Mouse (Mus musculus): ENCODE measurements around the gene Cmpk1. TPM values are rescaled to one million over a fixed set of nuclear protein-coding genes. Genes with fewer than 3 reads are reported as not detected.

Gene Cmpk1
- polyA plus RNA-seq (2012; rRNA removed) (11.8 and 17.9 TPM in 2 replicates), polyA plus RNA-seq (2014; fragmentation: Nextera tagmentation; extraction: Ambion mirVana) (61.0 and 67.4 TPM in 2 replicates)

DNA sequence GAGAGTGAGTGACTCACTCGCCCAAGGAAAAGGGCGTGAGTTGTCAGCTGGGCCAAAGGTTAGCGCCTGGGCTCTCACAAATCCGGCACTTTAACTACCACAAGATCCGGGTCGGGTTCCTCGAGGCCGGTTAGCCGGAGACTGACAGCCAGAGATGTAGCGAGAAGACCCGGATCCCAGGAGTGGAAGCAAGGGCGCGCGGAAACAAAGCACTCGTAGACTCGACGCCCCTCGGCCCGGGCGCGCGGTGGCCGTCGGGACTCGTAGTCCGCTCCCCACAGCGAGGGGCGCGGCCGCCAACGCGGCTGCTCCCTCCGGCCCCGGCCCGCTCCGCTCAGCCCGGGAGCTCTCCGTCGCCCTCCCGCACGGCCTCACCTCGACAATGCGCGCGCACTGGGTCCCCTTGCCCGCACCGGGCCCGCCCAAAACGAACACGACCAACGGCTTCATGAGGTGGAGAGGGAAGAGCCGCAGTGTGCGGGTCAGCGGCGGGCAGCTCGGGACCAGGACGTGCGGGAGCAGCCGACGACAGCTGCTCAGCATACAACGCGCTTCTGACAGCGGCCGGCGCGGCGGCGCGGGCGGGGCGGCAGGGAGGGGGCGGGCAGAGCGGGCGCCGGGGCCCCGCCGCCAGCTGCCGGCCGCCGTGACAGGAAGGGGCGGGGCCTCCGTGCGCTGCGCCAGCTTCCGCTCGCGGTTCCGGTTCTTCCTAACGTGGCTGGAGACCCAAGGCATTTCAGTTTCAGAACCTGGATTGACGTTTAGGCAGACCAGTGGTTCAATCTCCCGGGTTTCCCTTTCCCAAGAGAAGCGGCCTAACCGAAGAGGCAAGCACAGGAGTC lies at the start of gene Cmpk1:
Gene Cmpk1 (minus strand): TSS at position 651 of the 842 bp plus-strand sequence.
- Histone ChIP-seq H3K27ac (peak within 1 kb of the TSS; percentile 98), H3K4me2 (ENCODE audit: low read depth) (peak within 1 kb of the TSS; percentile 69), H3K9me3 (ENCODE audit: control insufficient read depth, low read length) (no peaks in the 10 kb centered on the region), H3K36me3 (replicated peaks; ENCODE audit: control insufficient read depth, insufficient read depth, low read depth) (no peaks in the 10 kb centered on the region; the same call in 1 of the 2 replicates), H3K4me1 (replicated peaks; ENCODE audit: control insufficient read depth in 2 of 2, insufficient read depth in 2 of 2, low read length in 1 of 2) (peaks cover 11 to 12% of the 10 kb centered on the region in 2 experiments; a peak in 3 of 4 replicates), H3K4me3 (ENCODE audit: insufficient read depth in 1 of 2, low read depth in 2 of 2, low read length in 2 of 2) (peak within 1 kb of the TSS; percentile 75 to 91), H3K9ac (replicated peaks) (peak within 1 kb of the TSS; percentile 97), H3K27me3 (ENCODE audit: control insufficient read depth, insufficient read depth, low read length) (no peaks in the 10 kb centered on the region)
- WGBS (ENCODE audit: insufficient replicate concordance), result under 1% methylated on average over 90 of the region's 93 CpGs
- TF ChIP-seq CTCF (IDR thresholded peaks at IDR 0.05; ENCODE audit: low read depth) (no peak), EP300 (IDR thresholded peaks at IDR 0.05; ENCODE audit: low read depth) (no peak)
- ATAC-seq (ENCODE audit: insufficient read depth), result peak; percentile 95
- DNase-seq (ENCODE audit: low read depth in 3 of 3, low spot score in 3 of 3), result peak in 2 of 3 experiments; percentile 56 to 60

DNA sequence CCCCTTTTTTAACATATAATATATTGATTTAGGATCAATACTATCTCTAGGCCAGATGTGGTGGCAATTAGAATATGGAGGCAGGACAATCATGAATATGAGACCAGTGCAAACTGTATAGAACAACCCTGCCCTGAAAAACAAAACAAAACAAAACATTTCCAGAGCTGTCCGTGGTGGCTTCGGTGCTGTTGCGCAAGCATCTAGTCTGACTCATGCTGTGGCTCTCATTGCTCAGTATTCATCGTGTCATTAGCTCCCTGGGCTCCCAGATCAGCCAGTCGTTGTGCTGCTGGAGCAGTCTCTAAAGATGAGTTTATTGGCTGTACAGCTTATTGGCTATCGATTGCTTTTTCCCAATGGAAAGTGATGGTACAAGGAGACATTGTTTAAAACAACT lies 48.0 kb upstream of the Cmpk1 start:
- no peak overlapping the region for H3K4me3 ChIP-seq (ENCODE audit: insufficient read depth in 1 of 2, low read depth in 2 of 2, low read length in 2 of 2)
- DNase-seq (ENCODE audit: low read depth in 3 of 3, low spot score in 3 of 3), result no peak
- ATAC-seq (ENCODE audit: insufficient read depth), result no peak
- H3K4me1 ChIP-seq (replicated peaks; ENCODE audit: control insufficient read depth in 2 of 2, insufficient read depth in 2 of 2, low read length in 1 of 2), result no peaks in the 10 kb centered on the region; a peak in 1 of 4 replicates
- TF ChIP-seq EP300 (IDR thresholded peaks at IDR 0.05; ENCODE audit: low read depth) (no peak), CTCF (IDR thresholded peaks at IDR 0.05; ENCODE audit: low read depth) (no peak)
- WGBS (ENCODE audit: insufficient replicate concordance), result 50% methylated on average over 6 of the region's 6 CpGs
- H3K27me3 ChIP-seq (ENCODE audit: control insufficient read depth, insufficient read depth, low read length), result no peaks in the 10 kb centered on the region
- no peak overlapping the region for H3K9ac ChIP-seq (replicated peaks)
- H3K27ac ChIP-seq, result no peak overlapping the region
- H3K9me3 ChIP-seq (ENCODE audit: control insufficient read depth, low read length), result no peaks in the 10 kb centered on the region
- H3K4me2 ChIP-seq (ENCODE audit: low read depth), result no peak overlapping the region
- peaks cover 70% of the 10 kb centered on the region for H3K36me3 ChIP-seq (replicated peaks; ENCODE audit: control insufficient read depth, insufficient read depth, low read depth)

DNA sequence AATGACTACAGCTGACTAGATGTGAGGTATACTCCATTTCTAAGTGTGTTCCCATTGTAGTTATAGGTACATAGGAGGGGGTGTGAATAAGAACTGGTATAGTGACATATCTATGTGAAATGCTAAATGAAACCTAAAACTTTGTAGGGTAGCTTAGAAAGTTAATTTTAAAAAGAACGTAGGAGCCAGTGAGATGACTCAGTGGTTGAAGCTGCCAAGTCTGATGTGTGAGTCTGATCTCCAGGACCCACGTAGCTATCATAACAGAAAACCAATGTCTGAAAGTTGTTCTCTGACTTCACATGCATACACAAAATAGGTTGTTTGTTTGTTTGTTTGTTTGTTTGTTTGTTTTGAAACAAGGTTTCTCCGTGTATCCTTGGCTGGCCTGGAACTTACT lies 33.0 kb upstream of the Cmpk1 start:
- Histone ChIP-seq H3K9me3 (ENCODE audit: control insufficient read depth, low read length) (no peaks in the 10 kb centered on the region), H3K4me3 (ENCODE audit: insufficient read depth in 1 of 2, low read depth in 2 of 2, low read length in 2 of 2) (no peak overlapping the region), H3K36me3 (replicated peaks; ENCODE audit: control insufficient read depth, insufficient read depth, low read depth) (peaks cover 85% of the 10 kb centered on the region), H3K4me2 (ENCODE audit: low read depth) (no peak overlapping the region), H3K9ac (replicated peaks) (no peak overlapping the region), H3K27me3 (ENCODE audit: control insufficient read depth, insufficient read depth, low read length) (no peaks in the 10 kb centered on the region), H3K27ac (no peak overlapping the region), H3K4me1 (replicated peaks; ENCODE audit: control insufficient read depth in 2 of 2, insufficient read depth in 2 of 2, low read length in 1 of 2) (no peaks in the 10 kb centered on the region)
- TF ChIP-seq EP300 (IDR thresholded peaks at IDR 0.05; ENCODE audit: low read depth) (no peak), CTCF (IDR thresholded peaks at IDR 0.05; ENCODE audit: low read depth) (no peak)
- no peak for ATAC-seq (ENCODE audit: insufficient read depth)
- 89% methylated on average over 3 of the region's 3 CpGs for WGBS (ENCODE audit: insufficient replicate concordance)
- no peak for DNase-seq (ENCODE audit: low read depth in 3 of 3, low spot score in 3 of 3)

DNA sequence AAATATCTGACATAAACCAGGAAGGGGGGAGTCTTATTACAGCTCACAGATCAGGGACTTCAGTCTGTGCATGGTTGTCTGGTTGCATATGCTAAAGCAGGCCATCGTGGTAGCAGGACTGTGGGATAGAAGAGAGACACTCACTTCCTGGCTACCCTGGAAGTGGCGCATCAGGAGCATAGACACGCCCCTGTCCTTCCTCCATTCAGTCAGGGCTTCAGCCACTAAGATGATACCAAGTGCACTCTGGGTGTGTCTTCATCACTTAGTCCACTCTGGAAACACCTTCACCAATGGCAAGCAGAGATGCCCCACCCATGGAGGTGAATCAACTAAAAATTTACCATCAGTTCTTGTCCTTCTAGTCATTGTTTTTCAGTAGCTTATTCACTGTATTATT lies 27.2 kb upstream of the Cmpk1 start:
- H3K36me3 ChIP-seq (replicated peaks; ENCODE audit: control insufficient read depth, insufficient read depth, low read depth), result peaks cover 87% of the 10 kb centered on the region
- TF ChIP-seq EP300 (IDR thresholded peaks at IDR 0.05; ENCODE audit: low read depth) (no peak), CTCF (IDR thresholded peaks at IDR 0.05; ENCODE audit: low read depth) (no peak)

DNA sequence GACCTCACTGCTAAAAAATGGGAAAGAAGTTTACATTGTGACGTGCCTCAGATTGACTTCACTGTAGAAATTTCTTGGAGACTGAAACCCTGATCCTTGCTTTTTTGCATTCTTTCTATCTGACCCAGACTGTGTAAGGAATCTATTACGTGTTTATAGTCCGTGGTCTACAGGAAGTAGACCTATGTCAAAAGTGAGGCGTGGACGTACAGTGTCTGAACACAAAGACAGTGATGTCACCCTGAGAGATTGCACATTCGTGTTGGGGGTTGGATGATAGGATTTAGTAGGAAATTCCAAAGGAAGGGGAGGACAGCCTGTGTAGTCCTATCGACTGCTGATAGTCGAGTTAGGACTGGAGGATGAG lies 13.4 kb upstream of the Cmpk1 start:
- H3K9me3 ChIP-seq (ENCODE audit: control insufficient read depth, low read length), result no peaks in the 10 kb centered on the region
- H3K4me1 ChIP-seq (replicated peaks; ENCODE audit: control insufficient read depth in 2 of 2, insufficient read depth in 2 of 2, low read length in 1 of 2), result peaks cover 12 to 14% of the 10 kb centered on the region in 2 experiments
- DNase-seq (ENCODE audit: low read depth in 3 of 3, low spot score in 3 of 3) (peak in 1 of 3 experiments; percentile 59), ATAC-seq (ENCODE audit: insufficient read depth) (peak; percentile 38)
- TF ChIP-seq EP300 (IDR thresholded peaks at IDR 0.05; ENCODE audit: low read depth), result no peak
- TF ChIP-seq CTCF (IDR thresholded peaks at IDR 0.05; ENCODE audit: low read depth), result no peak
- H3K27me3 ChIP-seq (ENCODE audit: control insufficient read depth, insufficient read depth, low read length), result no peaks in the 10 kb centered on the region
- peak overlapping the region; percentile 89 to 97 for H3K4me3 ChIP-seq (ENCODE audit: insufficient read depth in 1 of 2, low read depth in 2 of 2, low read length in 2 of 2)
- peak overlapping the region; percentile 88 for H3K27ac ChIP-seq
- peak overlapping the region; percentile 97 for H3K4me2 ChIP-seq (ENCODE audit: low read depth)
- peaks cover 24% of the 10 kb centered on the region for H3K36me3 ChIP-seq (replicated peaks; ENCODE audit: control insufficient read depth, insufficient read depth, low read depth)
- peak overlapping the region; percentile 95 for H3K9ac ChIP-seq (replicated peaks)
- WGBS (ENCODE audit: insufficient replicate concordance), result 2% methylated on average over 8 of the region's 8 CpGs

More for the DNA sequence above, 27.2 kb upstream of the Cmpk1 start:
- Histone ChIP-seq H3K27ac (no peak overlapping the region), H3K9me3 (ENCODE audit: control insufficient read depth, low read length) (no peaks in the 10 kb centered on the region), H3K9ac (replicated peaks) (no peak overlapping the region), H3K4me2 (ENCODE audit: low read depth) (no peak overlapping the region), H3K4me1 (replicated peaks; ENCODE audit: control insufficient read depth in 2 of 2, insufficient read depth in 2 of 2, low read length in 1 of 2) (no peaks in the 10 kb centered on the region), H3K27me3 (ENCODE audit: control insufficient read depth, insufficient read depth, low read length) (no peaks in the 10 kb centered on the region), H3K4me3 (ENCODE audit: insufficient read depth in 1 of 2, low read depth in 2 of 2, low read length in 2 of 2) (no peak overlapping the region)
- 82% methylated on average over 3 of the region's 3 CpGs for WGBS (ENCODE audit: insufficient replicate concordance)
- DNase-seq (ENCODE audit: low read depth in 3 of 3, low spot score in 3 of 3), result no peak
- no peak for ATAC-seq (ENCODE audit: insufficient read depth)

Data from liver, embryonic 14.5 days (tissue).